Mouse (Mus musculus) spleen, adult 2 months (tissue): ENCODE results near the gene Cnnm3. TPM values are rescaled to one million over a fixed set of nuclear protein-coding genes. Genes with fewer than 3 reads are reported as not detected.
"Not testable (repeated sequence)": the region's sequence is repeated elsewhere in the genome, so short reads cannot be mapped to it uniquely, and the experiment has no call there.

Experiments used
- DNase-seq, 2 experiments: peaks; one replicate each; pipeline versions ENCODE4 v3.0.0 to v3.0.0-alpha.2; 2012 to 2021; ENCODE audit warnings: low spot score in 2 of 2, low read depth in 1 of 2
- H3K27ac ChIP-seq: fragments of 200-500 bp; 2 replicates; pipeline ENCODE4 v1.5.1; 2012; ENCODE audit warnings: low read length, inconsistent platforms; ENCODE audit not compliant: insufficient read depth
- H3K27me3 ChIP-seq: fragments of 200-500 bp; 2 replicates; pipeline ENCODE4 v1.6.1; 2012; ENCODE audit warnings: mild to moderate bottlenecking, moderate library complexity, low read length, inconsistent platforms; ENCODE audit not compliant: control insufficient read depth, insufficient read depth
- H3K36me3 ChIP-seq: fragments of 200-500 bp; 2 replicates; pipeline ENCODE4 v1.6.1; 2012; ENCODE audit warnings: mild to moderate bottlenecking, low read length, inconsistent platforms; ENCODE audit not compliant: control insufficient read depth, insufficient read depth
- H3K4me1 ChIP-seq: fragments of 200-500 bp; 2 replicates; pipeline ENCODE4 v1.6.1; 2011; ENCODE audit warnings: inconsistent platforms; ENCODE audit not compliant: control insufficient read depth, insufficient read depth, insufficient read length
- H3K4me3 ChIP-seq: fragments of 200-500 bp; 2 replicates; pipeline ENCODE4 v1.5.1; 2011; ENCODE audit warnings: mild to moderate bottlenecking, inconsistent platforms; ENCODE audit not compliant: insufficient read depth, insufficient read length; ENCODE audit errors: extremely low read depth
- CTCF ChIP-seq: fragments of 200-500 bp; IDR thresholded peaks from 2 replicates; pipeline ENCODE4 v1.5.1; 2011; ENCODE audit warnings: mild to moderate bottlenecking, inconsistent platforms; ENCODE audit not compliant: insufficient read depth, insufficient read length, insufficient replicate concordance; ENCODE audit errors: extremely low read depth
- POLR2A ChIP-seq: fragments of 200-500 bp; IDR thresholded peaks from 2 replicates; pipeline ENCODE4 v1.6.1; 2011; ENCODE audit warnings: low read depth, low read length, inconsistent platforms
- WGBS: fragments of 180-500 bp; shearing (Covaris S2); methylation state at CpG from one replicate; pipeline ENCODE4 v1.1.7; 2018; 5-methylcytosine and 5-hydroxymethylcytosine counted together
- polyA plus RNA-seq: library from polyadenylated mRNA; depleted of rRNA; stranded (reverse); fragments of >200 nt; gene quantifications from 2 replicates; pipeline ENCODE4 v1.2.3, GENCODE M21; 2012

Gene Cnnm3
- polyA plus RNA-seq, 1 experiment = 18.4 TPM

- Histone ChIP-seq H3K27me3 (no peaks in the 10 kb centered on the region), H3K4me3 (no peak overlapping the region), H3K36me3 (peaks cover 21% of the 10 kb centered on the region), H3K4me1 (no peaks in the 10 kb centered on the region), H3K27ac (no peak overlapping the region)
- WGBS = 86% methylated on average over 11 of the region's 11 CpGs
- TF ChIP-seq CTCF (no peak), POLR2A (no peak)
- DNase-seq = no peak
Observed at GRCm38 (mm10) chr1:36535477-36536396, 24.1 kb downstream of the Cnnm3 start.

GRCm38 (mm10) chr1:36536397-36536728 lies 24.7 kb downstream of the Cnnm3 start:
- peaks cover 21% of the 10 kb centered on the region for H3K36me3 ChIP-seq
- H3K4me1 ChIP-seq = no peaks in the 10 kb centered on the region
- no peak overlapping the region for H3K4me3 ChIP-seq
- H3K27ac ChIP-seq = no peak overlapping the region
- no peak for TF ChIP-seq POLR2A
- TF ChIP-seq CTCF = no peak
- WGBS = 88% methylated on average over 8 of the region's 8 CpGs
- no peaks in the 10 kb centered on the region for H3K27me3 ChIP-seq
- no peak for DNase-seq

GRCm38 (mm10) chr1:36536783-36537182 lies 25.1 kb downstream of the Cnnm3 start, which contains the start of gene Ankrd23:
Gene Ankrd23, minus strand, starts transcription at chr1:36536883.
- H3K27me3 ChIP-seq, DNase-seq, H3K27ac ChIP-seq, H3K4me1 ChIP-seq, H3K4me3 ChIP-seq: not testable (repeated sequence)
- WGBS = 96% methylated on average over 9 of the region's 9 CpGs
- peaks cover 24% of the 10 kb centered on the region for H3K36me3 ChIP-seq

- Histone ChIP-seq H3K36me3 (peaks cover 27% of the 10 kb centered on the region), H3K4me1 (no peaks in the 10 kb centered on the region), H3K27ac (no peak overlapping the region), H3K4me3 (no peak overlapping the region), H3K27me3 (no peaks in the 10 kb centered on the region)
- DNase-seq = no peak
- no peak for TF ChIP-seq CTCF
- TF ChIP-seq POLR2A = no peak
- WGBS = 83% methylated on average over 4 of the region's 4 CpGs
Observed at GRCm38 (mm10) chr1:36538727-36539126, 27.1 kb downstream of the Cnnm3 start.

GRCm38 (mm10) chr1:36539186-36539585 lies 27.5 kb downstream of the Cnnm3 start, which contains the start of gene Gm42417:
Gene Gm42417, minus strand, starts transcription at chr1:36539429.
- H3K27me3 ChIP-seq = no peaks in the 10 kb centered on the region
- peaks cover 27% of the 10 kb centered on the region for H3K36me3 ChIP-seq
- no peak for DNase-seq
- no peak for TF ChIP-seq POLR2A
- no peak for TF ChIP-seq CTCF
- H3K4me1 ChIP-seq = no peaks in the 10 kb centered on the region
- H3K4me3 ChIP-seq = no peak within 1 kb of the TSS
- no peak within 1 kb of the TSS for H3K27ac ChIP-seq
- WGBS = 95% methylated on average over 9 of the region's 9 CpGs

GRCm38 (mm10) chr1:36540132-36540531 lies 28.5 kb downstream of the Cnnm3 start:
- H3K27ac ChIP-seq = no peak overlapping the region
- 90% methylated on average over 11 of the region's 11 CpGs for WGBS
- no peak for DNase-seq
- no peak for TF ChIP-seq POLR2A
- no peak for TF ChIP-seq CTCF
- no peaks in the 10 kb centered on the region for H3K4me1 ChIP-seq
- H3K36me3 ChIP-seq = peaks cover 27% of the 10 kb centered on the region
- no peak overlapping the region for H3K4me3 ChIP-seq
- H3K27me3 ChIP-seq = no peaks in the 10 kb centered on the region

- Histone ChIP-seq H3K36me3 (peaks cover 27% of the 10 kb centered on the region), H3K27me3 (no peaks in the 10 kb centered on the region), H3K4me3 (no peak overlapping the region), H3K4me1 (no peaks in the 10 kb centered on the region), H3K27ac (no peak overlapping the region)
- TF ChIP-seq CTCF (no peak), POLR2A (no peak)
- 94% methylated on average over 12 of the region's 12 CpGs for WGBS
- DNase-seq = no peak
Observed at GRCm38 (mm10) chr1:36540807-36541206, 29.1 kb downstream of the Cnnm3 start.
